ENCODE assay signal across 8 mouse cellular contexts in the genomic region with DNA sequence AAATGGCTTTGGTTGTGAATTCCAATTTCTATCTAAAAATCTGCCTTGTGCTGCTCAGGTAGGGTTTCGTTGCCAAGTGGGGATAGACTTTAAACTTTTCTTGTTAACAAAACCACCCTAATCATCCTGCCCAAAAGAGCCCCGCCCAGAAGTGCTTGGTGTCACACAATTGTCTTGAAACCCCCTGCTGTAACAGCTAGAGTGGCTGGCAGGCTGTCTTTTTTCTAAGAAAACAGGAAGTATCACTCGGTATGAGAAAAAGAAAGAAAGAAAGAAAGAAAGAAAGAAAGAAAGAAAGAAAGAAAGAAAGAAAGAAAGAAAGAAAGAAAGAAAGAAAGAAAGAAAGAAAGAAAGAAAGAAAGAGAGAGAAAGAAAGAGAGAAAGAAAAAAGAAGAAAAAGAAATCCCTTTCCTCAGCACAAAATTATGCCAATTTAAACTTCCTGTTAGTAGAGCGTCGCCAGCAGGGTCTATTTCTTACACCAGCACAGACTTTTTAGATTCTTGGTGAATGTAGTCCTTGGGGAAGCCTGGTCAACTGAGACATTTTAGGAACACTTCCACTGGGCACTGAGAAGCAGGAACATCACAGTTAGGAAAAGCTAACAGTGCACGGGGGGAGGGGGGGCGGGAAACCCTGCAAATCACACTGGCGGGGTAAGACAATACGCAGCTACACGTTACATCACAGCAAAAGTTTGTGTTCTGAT.
DNase-seq lines count a peak whose midpoint lies in the region; ATAC-seq and TF ChIP-seq lines count a peak whose summit lies in the region.

No protein-coding gene starts in this region.

- H3K9me3 ChIP-seq in neural tube, embryonic 13.5 days, result no peaks in the 10 kb centered on the region

- H3K4me1 ChIP-seq in embryonic fibroblast, embryonic 13.5 days (ENCODE audit: control insufficient read depth, insufficient read depth, low read length), result peaks cover 8% of the 10 kb centered on the region
- H3K4me1 ChIP-seq in neural tube, embryonic 13.5 days (replicated peaks), result peaks cover 31% of the 10 kb centered on the region

- WGBS in neural tube, embryonic 13.5 days, result 7% methylated on average over 10 of the region's 10 CpGs

- peak overlapping the region; percentile 91 for H3K27ac ChIP-seq in layer of hippocampus, adult 2 months
- no peak overlapping the region for H3K27ac ChIP-seq in embryonic fibroblast, embryonic 13.5 days (ENCODE audit: insufficient read depth, low read length)
- H3K27ac ChIP-seq in neural tube, embryonic 13.5 days (replicated peaks), result 0 out of 2 replicates have a peak overlapping the region, but pooled peaks have one; percentile 1

- no peaks in the 10 kb centered on the region for H3K27me3 ChIP-seq in neural tube, embryonic 13.5 days

- H3K4me3 ChIP-seq in layer of hippocampus, adult 2 months, result peak overlapping the region; percentile 60
- H3K4me3 ChIP-seq in embryonic fibroblast, embryonic 13.5 days (ENCODE audit: insufficient read depth, low read length), result peak overlapping the region; percentile 39
- H3K4me3 ChIP-seq in neural tube, embryonic 13.5 days, result peak overlapping the region; percentile 28

- intact Hi-C loops in left cerebral cortex, postnatal 36 days (cut with DNase I), result no loop called here

- no peak for TF ChIP-seq POLR2A in embryonic fibroblast, embryonic 13.5 days (IDR thresholded peaks at IDR 0.05; ENCODE audit: low read depth, low read length)

- H3K4me2 ChIP-seq in neural tube, embryonic 13.5 days, result peak overlapping the region; percentile 57

- TF ChIP-seq CTCF in layer of hippocampus, adult 2 months (conservative IDR thresholded peaks at IDR 0.05), result no peak
- TF ChIP-seq CTCF in embryonic fibroblast, embryonic 13.5 days (IDR thresholded peaks at IDR 0.05; ENCODE audit: borderline replicate concordance, insufficient read depth, low read length), result no peak

- peak overlapping the region; percentile 34 for H3K9ac ChIP-seq in neural tube, embryonic 13.5 days

- ATAC-seq in neural tube, embryonic 13.5 days (ENCODE audit: low read depth), result 0 out of 2 replicates have a peak, but pooled peaks have one; percentile 10
- ATAC-seq in megakaryocyte-erythroid progenitor cell, adult 5-6 weeks (replicated peaks; ENCODE audit: low FRiP score, low TSS enrichment, poor library complexity, severe bottlenecking), result no peak

- H3K36me3 ChIP-seq in neural tube, embryonic 13.5 days, result no peaks in the 10 kb centered on the region

- no peak for DNase-seq in layer of hippocampus, adult 2 months (ENCODE audit: low spot score in 2 of 2)
- no peak for DNase-seq in layer of hippocampus, adult 11-12 months (ENCODE audit: low spot score)
- peak; percentile 51 for DNase-seq in liver
- no peak for DNase-seq in left cerebral cortex, postnatal 36 days (ENCODE audit: low spot score in 2 of 2)
- DNase-seq in ovary, adult 18-20 months (ENCODE audit: low spot score), result no peak
